Mouse (Mus musculus) frontal cortex, postnatal 36 days (tissue): ENCODE measurements around the gene Slf2.

Experiments
- DNase-seq, 2 experiments: peaks; one replicate each; pipeline ENCODE4 v3.0.0; 2022; ENCODE audit warnings: low spot score in 2 of 2

Slf2 gene

GRCm38 (mm10) chr19:44907851-44908690 is 22.9 kb upstream of the Slf2 start:
- DNase-seq, result peak; percentile 21 to 49

GRCm38 (mm10) chr19:44908836-44909460 is 22.0 kb upstream of the Slf2 start:
- DNase-seq, result no peak

- no peak for DNase-seq
Measured at GRCm38 (mm10) chr19:44914481-44915249, 16.3 kb upstream of the Slf2 start.

- no peak for DNase-seq
Measured at GRCm38 (mm10) chr19:44918171-44918570, 12.8 kb upstream of the Slf2 start.

GRCm38 (mm10) chr19:44921466-44922139 is 9.3 kb upstream of the Slf2 start:
- DNase-seq, result no peak

- DNase-seq, result no peak
Measured at GRCm38 (mm10) chr19:44922521-44922920, 8.4 kb upstream of the Slf2 start.

- no peak for DNase-seq
Measured at GRCm38 (mm10) chr19:44924699-44925098, 6.3 kb upstream of the Slf2 start.

- DNase-seq, result no peak
Measured at GRCm38 (mm10) chr19:44926781-44927180, 4.2 kb upstream of the Slf2 start.

- DNase-seq, result no peak
Measured at GRCm38 (mm10) chr19:44927250-44927649, 3.7 kb upstream of the Slf2 start.

- DNase-seq, result peak; percentile 17 to 24
Measured at GRCm38 (mm10) chr19:44928185-44928584, 2.8 kb upstream of the Slf2 start.

GRCm38 (mm10) chr19:44929251-44929650 is 1.7 kb upstream of the Slf2 start:
- no peak for DNase-seq

- DNase-seq, result no peak
Measured at GRCm38 (mm10) chr19:44929663-44930062, 1.3 kb upstream of the Slf2 start.

- no peak for DNase-seq
Measured at GRCm38 (mm10) chr19:44930122-44930521, 829 bp upstream of the Slf2 start.

GRCm38 (mm10) chr19:44931454-44931759 is 456 bp downstream of the Slf2 start:
- peak; percentile 84 to 89 for DNase-seq

GRCm38 (mm10) chr19:44932051-44932450 is 1.1 kb downstream of the Slf2 start:
- no peak for DNase-seq

- no peak for DNase-seq
Measured at GRCm38 (mm10) chr19:44933136-44933535, 2.2 kb downstream of the Slf2 start.

GRCm38 (mm10) chr19:44959633-44960032 is 28.7 kb downstream of the Slf2 start:
- DNase-seq, result no peak

- DNase-seq, result no peak
Measured at GRCm38 (mm10) chr19:44965978-44966377, 35.0 kb downstream of the Slf2 start.

- no peak for DNase-seq
Measured at GRCm38 (mm10) chr19:44968329-44968728, 37.4 kb downstream of the Slf2 start.

- DNase-seq, result no peak
Measured at GRCm38 (mm10) chr19:44976636-44977035, 45.7 kb downstream of the Slf2 start.

GRCm38 (mm10) chr19:44977148-44977547 is 46.2 kb downstream of the Slf2 start:
- no peak for DNase-seq

- no peak for DNase-seq
Measured at GRCm38 (mm10) chr19:44980787-44981186, 49.8 kb downstream of the Slf2 start.
